Comparison of ENCODE assay signal across 1 mouse cellular context in the genomic region with DNA sequence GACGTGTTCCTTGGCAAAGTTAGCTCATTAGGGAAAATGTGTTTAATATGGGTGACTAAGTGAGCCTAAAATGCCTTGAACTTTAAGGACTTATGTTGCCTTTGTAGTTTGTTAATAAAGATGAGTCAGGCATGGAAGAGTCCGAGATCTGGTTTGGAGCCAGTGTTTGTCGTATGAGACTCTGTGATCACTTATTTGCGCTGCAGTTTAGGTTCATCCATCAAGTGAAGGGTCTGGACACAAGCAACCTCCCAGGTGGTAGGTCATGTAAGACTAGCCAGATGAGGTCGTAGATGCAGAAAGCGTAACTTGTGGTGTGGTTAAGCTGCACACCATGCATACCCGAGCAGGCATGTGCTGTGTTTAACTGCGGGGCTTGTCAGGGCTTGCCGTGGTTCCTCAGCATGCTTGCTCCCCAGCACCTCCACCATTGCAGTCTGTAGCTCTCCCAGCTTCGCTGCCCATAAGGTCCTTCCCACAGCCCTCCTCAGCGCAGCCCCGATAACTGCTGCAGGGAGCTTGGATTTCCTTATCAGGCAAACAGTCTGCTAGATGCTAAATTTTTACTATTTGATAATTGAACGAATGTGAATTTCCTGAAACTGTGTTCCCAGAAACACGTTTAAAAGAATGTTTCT.
TF ChIP-seq lines count a peak whose summit lies in the region.

No protein-coding gene starts in this region.

TF ChIP-seq in MEL, 35 proteins besides CTCF, POLR2A, EP300 and RAD21:
- TF ChIP-seq BHLHE40 (IDR thresholded peaks at IDR 0.05; ENCODE audit: borderline replicate concordance, low read depth, low read length) (peak; percentile 73; the same call in 1 of the 2 replicates), USF2 (IDR thresholded peaks at IDR 0.05; ENCODE audit: borderline replicate concordance in 1 of 2, insufficient read depth in 1 of 2, low read depth in 1 of 2, low read length in 2 of 2) (no peak), POLR2AphosphoS2 (IDR thresholded peaks at IDR 0.05; ENCODE audit: low read length) (no peak), MYB (IDR thresholded peaks at IDR 0.05; ENCODE audit: low read depth, low read length) (peak; percentile 76), SIN3A (IDR thresholded peaks at IDR 0.05; ENCODE audit: low read length) (peak; percentile 81; the same call in 1 of the 2 replicates), TAL1 (IDR thresholded peaks at IDR 0.05; ENCODE audit: low read length) (peak; percentile 90), GATA1 (IDR thresholded peaks at IDR 0.05; ENCODE audit: low read depth, low read length) (peak; percentile 96), TBP (IDR thresholded peaks at IDR 0.05; ENCODE audit: low read depth, low read length) (peak; percentile 71), MEF2A (IDR thresholded peaks at IDR 0.05; ENCODE audit: extremely low read depth, insufficient replicate concordance, low read depth, low read length, poor library complexity, severe bottlenecking) (no peak), E2F4 (IDR thresholded peaks at IDR 0.05; ENCODE audit: borderline replicate concordance, low read depth, low read length) (0 out of 2 replicates have a peak, but pooled peaks have one; percentile 49), UBTF (IDR thresholded peaks at IDR 0.05; ENCODE audit: borderline replicate concordance, insufficient read depth, low read depth, low read length) (0 out of 2 replicates have a peak, but pooled peaks have one; percentile 55), ZNF384 (IDR thresholded peaks at IDR 0.05; ENCODE audit: low read depth, low read length) (no peak), SMC3 (IDR thresholded peaks at IDR 0.05; ENCODE audit: low read depth, low read length) (no peak), ELF1 (IDR thresholded peaks at IDR 0.05; ENCODE audit: low read depth, low read length) (no peak), HCFC1 (IDR thresholded peaks at IDR 0.05; ENCODE audit: low read depth, low read length) (no peak), MAFK (IDR thresholded peaks at IDR 0.05; ENCODE audit: borderline replicate concordance, low read depth, low read length) (no peak), CHD2 (IDR thresholded peaks at IDR 0.05; ENCODE audit: low read length) (no peak), CHD1 (IDR thresholded peaks at IDR 0.05; ENCODE audit: low read depth, low read length) (0 out of 2 replicates have a peak, but pooled peaks have one; percentile 27), NELFE (IDR thresholded peaks at IDR 0.05; ENCODE audit: low read depth, low read length) (no peak), MAX (IDR thresholded peaks at IDR 0.05; ENCODE audit: low read length) (peak; percentile 53; the same call in 1 of the 2 replicates), MYC (IDR thresholded peaks at IDR 0.05; ENCODE audit: low read depth, low read length) (peak; percentile 71), MXI1 (IDR thresholded peaks at IDR 0.05; ENCODE audit: low read depth, low read length) (no peak), POLR2AphosphoS5 (IDR thresholded peaks at IDR 0.05; ENCODE audit: borderline replicate concordance, low read depth, low read length) (no peak), RCOR1 (IDR thresholded peaks at IDR 0.05; ENCODE audit: low read depth, low read length) (peak; percentile 95), ZC3H11A (IDR thresholded peaks at IDR 0.05; ENCODE audit: low read depth, low read length) (no peak), TCF12 (IDR thresholded peaks at IDR 0.05; ENCODE audit: low read depth, low read length) (peak; percentile 95), ETS1 (IDR thresholded peaks at IDR 0.05; ENCODE audit: low read depth, low read length) (peak; percentile 88)
